Mouse (Mus musculus) heart, embryonic 12.5 days (tissue): ENCODE results near the gene Hsf4. TPM values are rescaled to one million over a fixed set of nuclear protein-coding genes. Genes with fewer than 3 reads are reported as not detected.
"Not testable (repeated sequence)": the region's sequence is repeated elsewhere in the genome, so short reads cannot be mapped to it uniquely, and the experiment has no call there.

Experiments used
- ATAC-seq: fragments of 200-750 bp; cut with Nextera tagmentation; 2 replicates; pipeline ENCODE4 v1.8.0; 2017; ENCODE audit warnings: moderate TSS enrichment, moderate library complexity; ENCODE audit not compliant: insufficient number of reproducible peaks, low FRiP score
- H3K27ac ChIP-seq: fragments of 300-500 bp; sonication (generic); 2 replicates; pipeline ENCODE4 v1.5.1; 2016; ENCODE audit warnings: mild to moderate bottlenecking, moderate library complexity; ENCODE audit not compliant: poor library complexity, severe bottlenecking
- H3K27me3 ChIP-seq: fragments of 300-500 bp; sonication (generic); replicated peaks from 2 replicates; pipeline ENCODE4 v1.6.1; 2016; ENCODE audit warnings: mild to moderate bottlenecking, moderate library complexity
- H3K36me3 ChIP-seq: fragments of 300-500 bp; sonication (generic); 2 replicates; pipeline ENCODE4 v1.6.1; 2016; ENCODE audit warnings: mild to moderate bottlenecking, moderate library complexity
- H3K4me1 ChIP-seq: fragments of 300-500 bp; sonication (generic); replicated peaks from 2 replicates; pipeline ENCODE4 v1.6.1; 2016; ENCODE audit warnings: mild to moderate bottlenecking
- H3K4me2 ChIP-seq: fragments of 300-500 bp; sonication (generic); 2 replicates; pipeline ENCODE4 v1.6.1; 2016; ENCODE audit warnings: mild to moderate bottlenecking, moderate library complexity
- H3K4me3 ChIP-seq: fragments of 300-500 bp; sonication (generic); 2 replicates; pipeline ENCODE4 v1.5.1; 2016; ENCODE audit warnings: mild to moderate bottlenecking
- H3K9ac ChIP-seq: fragments of 300-500 bp; sonication (generic); 2 replicates; pipeline ENCODE4 v1.6.1; 2016; ENCODE audit warnings: mild to moderate bottlenecking, moderate library complexity
- H3K9me3 ChIP-seq: fragments of 300-500 bp; sonication (generic); replicated peaks from 2 replicates; pipeline ENCODE4 v1.6.1; 2016; ENCODE audit warnings: mild to moderate bottlenecking, moderate library complexity
- WGBS: fragments of 180-500 bp; shearing (Covaris S2); methylation state at CpG from one replicate; pipeline ENCODE4 v1.1.7; 2016; 5-methylcytosine and 5-hydroxymethylcytosine counted together
- polyA plus RNA-seq: library from polyadenylated mRNA; unstranded; fragments of >200 nt; fragmentation: Nextera tagmentation; extraction: Ambion mirVana; gene quantifications from 2 replicates; pipeline ENCODE4 v1.2.1, GENCODE M21; 2016

Hsf4 gene
- polyA plus RNA-seq, 1 experiment from 2014 or later: not detected

- no peak overlapping the region for H3K27ac ChIP-seq
- no peak for ATAC-seq
- 88% methylated on average over 5 of the region's 5 CpGs for WGBS
- H3K4me3 ChIP-seq: no peak overlapping the region
- peaks cover 33% of the 10 kb centered on the region for H3K27me3 ChIP-seq
- H3K4me1 ChIP-seq: peaks cover 20% of the 10 kb centered on the region
- H3K9ac ChIP-seq: no peak overlapping the region
- no peak overlapping the region for H3K4me2 ChIP-seq
- no peaks in the 10 kb centered on the region for H3K9me3 ChIP-seq
- H3K36me3 ChIP-seq: peaks cover 6% of the 10 kb centered on the region; the same call in 1 of the 2 replicates
Measured at GRCm38 (mm10) chr8:105288231-105288630, 18.6 kb downstream of the Hsf4 start.

GRCm38 (mm10) chr8:105288958-105289732, 19.5 kb downstream of the Hsf4 start:
- peak; percentile 92 for ATAC-seq
- Histone ChIP-seq H3K4me2 (peak overlapping the region; percentile 87), H3K4me3 (peak overlapping the region; percentile 57), H3K9ac (peak overlapping the region; percentile 46), H3K4me1 (peaks cover 20% of the 10 kb centered on the region), H3K27me3 (peaks cover 37% of the 10 kb centered on the region), H3K36me3 (peaks cover 6% of the 10 kb centered on the region; the same call in 1 of the 2 replicates), H3K9me3 (no peaks in the 10 kb centered on the region), H3K27ac (no peak overlapping the region)
- WGBS: under 1% methylated on average over 53 of the region's 53 CpGs

GRCm38 (mm10) chr8:105289805-105290460, 20.3 kb downstream of the Hsf4 start, which contains the start of gene 4931428F04Rik:
Gene 4931428F04Rik (minus strand): TSS chr8:105289864.
- peaks cover 24% of the 10 kb centered on the region for H3K4me1 ChIP-seq
- ATAC-seq: peak; percentile 43; the same call in 1 of the 2 replicates
- peak within 1 kb of the TSS; percentile 46 for H3K9ac ChIP-seq
- 3% methylated on average over 43 of the region's 43 CpGs for WGBS
- H3K4me2 ChIP-seq: peak within 1 kb of the TSS; percentile 87
- H3K27me3 ChIP-seq: peaks cover 35% of the 10 kb centered on the region
- peak within 1 kb of the TSS; percentile 57 for H3K4me3 ChIP-seq
- H3K9me3 ChIP-seq: no peaks in the 10 kb centered on the region
- no peak within 1 kb of the TSS for H3K27ac ChIP-seq
- H3K36me3 ChIP-seq: peaks cover 6% of the 10 kb centered on the region; the same call in 1 of the 2 replicates

- Histone ChIP-seq H3K27me3 (peaks cover 27% of the 10 kb centered on the region), H3K9ac (no peak overlapping the region), H3K4me2 (peak overlapping the region; percentile 87), H3K36me3 (no peaks in the 10 kb centered on the region), H3K4me3 (peak overlapping the region; percentile 57), H3K9me3 (no peaks in the 10 kb centered on the region), H3K4me1 (peaks cover 27% of the 10 kb centered on the region), H3K27ac (no peak overlapping the region)
- 9% methylated on average over 31 of the region's 31 CpGs for WGBS
- no peak for ATAC-seq
Measured at GRCm38 (mm10) chr8:105290554-105291314, 21.1 kb downstream of the Hsf4 start.

- ATAC-seq, H3K9ac ChIP-seq, H3K27ac ChIP-seq, H3K4me2 ChIP-seq, H3K9me3 ChIP-seq, H3K36me3 ChIP-seq, H3K4me3 ChIP-seq: not testable (repeated sequence)
- peaks cover 27% of the 10 kb centered on the region for H3K27me3 ChIP-seq
- 81% methylated on average over 8 of the region's 8 CpGs for WGBS
- peaks cover 28% of the 10 kb centered on the region for H3K4me1 ChIP-seq
Measured at GRCm38 (mm10) chr8:105291364-105291763, 21.8 kb downstream of the Hsf4 start.

- H3K4me3 ChIP-seq, ATAC-seq, H3K4me2 ChIP-seq, H3K9me3 ChIP-seq, H3K27ac ChIP-seq, H3K36me3 ChIP-seq, H3K9ac ChIP-seq: not testable (repeated sequence)
- Histone ChIP-seq H3K4me1 (peaks cover 32% of the 10 kb centered on the region), H3K27me3 (peaks cover 27% of the 10 kb centered on the region)
- WGBS: 63% methylated on average over 3 of the region's 3 CpGs
Measured at GRCm38 (mm10) chr8:105291802-105292201, 22.2 kb downstream of the Hsf4 start.

- no peak overlapping the region for H3K4me2 ChIP-seq
- no peak overlapping the region for H3K4me3 ChIP-seq
- peaks cover 27% of the 10 kb centered on the region for H3K27me3 ChIP-seq
- no peaks in the 10 kb centered on the region for H3K36me3 ChIP-seq
- no peak overlapping the region for H3K9ac ChIP-seq
- no peaks in the 10 kb centered on the region for H3K9me3 ChIP-seq
- H3K27ac ChIP-seq: no peak overlapping the region
- no peak for ATAC-seq
- WGBS: 73% methylated on average over 7 of the region's 7 CpGs
- peaks cover 35% of the 10 kb centered on the region for H3K4me1 ChIP-seq
Measured at GRCm38 (mm10) chr8:105292471-105292870, 22.9 kb downstream of the Hsf4 start.

GRCm38 (mm10) chr8:105293405-105293804, 23.8 kb downstream of the Hsf4 start:
- H3K4me1 ChIP-seq: peaks cover 38% of the 10 kb centered on the region
- H3K27me3 ChIP-seq: peaks cover 27% of the 10 kb centered on the region
- H3K9ac ChIP-seq: no peak overlapping the region
- H3K4me2 ChIP-seq: no peak overlapping the region
- ATAC-seq: no peak
- no peaks in the 10 kb centered on the region for H3K9me3 ChIP-seq
- H3K27ac ChIP-seq: no peak overlapping the region
- no peak overlapping the region for H3K4me3 ChIP-seq
- WGBS: 60% methylated on average over 19 of the region's 19 CpGs
- no peaks in the 10 kb centered on the region for H3K36me3 ChIP-seq

GRCm38 (mm10) chr8:105294776-105295175, 25.2 kb downstream of the Hsf4 start:
- Histone ChIP-seq H3K4me3 (peak overlapping the region; percentile 32), H3K9ac (peak overlapping the region; percentile 58; the same call in 1 of the 2 replicates), H3K27ac (no peak overlapping the region), H3K9me3 (no peaks in the 10 kb centered on the region), H3K4me1 (peaks cover 41% of the 10 kb centered on the region), H3K4me2 (peak overlapping the region; percentile 58), H3K27me3 (peaks cover 27% of the 10 kb centered on the region), H3K36me3 (peaks cover 11% of the 10 kb centered on the region)
- WGBS: 56% methylated on average over 9 of the region's 9 CpGs
- ATAC-seq: no peak

GRCm38 (mm10) chr8:105295256-105295655, 25.7 kb downstream of the Hsf4 start:
- peak overlapping the region; percentile 32 for H3K4me3 ChIP-seq
- no peaks in the 10 kb centered on the region for H3K9me3 ChIP-seq
- peak overlapping the region; percentile 58 for H3K4me2 ChIP-seq
- peaks cover 24% of the 10 kb centered on the region for H3K27me3 ChIP-seq
- H3K27ac ChIP-seq: peak overlapping the region; percentile 45
- H3K36me3 ChIP-seq: peaks cover 16% of the 10 kb centered on the region
- ATAC-seq: no peak
- H3K9ac ChIP-seq: peak overlapping the region; percentile 58; the same call in 1 of the 2 replicates
- 60% methylated on average over 11 of the region's 11 CpGs for WGBS
- H3K4me1 ChIP-seq: peaks cover 38% of the 10 kb centered on the region
